Mouse (Mus musculus): ENCODE measurements around the gene Srsf12. TPM values are rescaled to one million over a fixed set of nuclear protein-coding genes. Genes with fewer than 3 reads are reported as not detected.
A peak's percentile ranks its signal among the peaks of the same experiment; 100 is the strongest.

Srsf12 gene
- total and polyA plus RNA-seq, 2 experiments from 2014 or later = 76.7 to 84.2 TPM

DNA sequence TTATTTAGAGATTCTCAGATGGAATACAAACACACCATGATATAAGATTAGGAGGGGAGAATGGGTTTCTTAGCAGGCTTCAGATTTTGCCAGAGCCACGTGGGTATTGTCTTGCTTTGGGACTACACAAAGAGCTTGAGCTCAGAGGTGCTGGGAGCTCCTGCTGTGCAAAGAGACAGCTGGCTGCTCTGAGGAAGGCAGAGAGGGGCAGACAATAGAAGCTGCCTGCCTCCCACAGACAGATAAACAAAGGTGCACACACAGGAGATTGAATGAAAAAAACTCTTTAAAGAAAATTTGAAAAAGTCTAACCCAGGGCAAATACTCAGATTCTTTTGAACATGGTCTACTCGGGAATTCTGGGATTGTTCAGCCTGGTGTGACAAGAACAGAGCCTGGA is 10.7 kb upstream of the Srsf12 start:
- DNase-seq (ENCODE audit: low spot score) = no peak
- H3K36me3 ChIP-seq (ENCODE audit: insufficient read depth, low read length) = no peaks in the 10 kb centered on the region
- no peak overlapping the region for H3K9ac ChIP-seq (replicated peaks; ENCODE audit: low read length, poor library complexity, severe bottlenecking)
- H3K27ac ChIP-seq (ENCODE audit: low read depth, low read length) = no peak overlapping the region
- no peak overlapping the region for H3K4me2 ChIP-seq (ENCODE audit: low read depth, low read length, poor library complexity, severe bottlenecking)
- H3K27me3 ChIP-seq (ENCODE audit: insufficient read depth, low read length) = no peaks in the 10 kb centered on the region
- no peak for ATAC-seq (ENCODE audit: low FRiP score)
- no peaks in the 10 kb centered on the region for H3K9me3 ChIP-seq (ENCODE audit: low read length)
- WGBS = under 1% methylated on average over 2 of the region's 2 CpGs
- no peaks in the 10 kb centered on the region for H3K4me1 ChIP-seq (ENCODE audit: insufficient read depth, low read length)
- H3K4me3 ChIP-seq (ENCODE audit: low read depth, low read length) = no peak overlapping the region
- TF ChIP-seq CTCF (IDR thresholded peaks at IDR 0.05) = no peak

DNA sequence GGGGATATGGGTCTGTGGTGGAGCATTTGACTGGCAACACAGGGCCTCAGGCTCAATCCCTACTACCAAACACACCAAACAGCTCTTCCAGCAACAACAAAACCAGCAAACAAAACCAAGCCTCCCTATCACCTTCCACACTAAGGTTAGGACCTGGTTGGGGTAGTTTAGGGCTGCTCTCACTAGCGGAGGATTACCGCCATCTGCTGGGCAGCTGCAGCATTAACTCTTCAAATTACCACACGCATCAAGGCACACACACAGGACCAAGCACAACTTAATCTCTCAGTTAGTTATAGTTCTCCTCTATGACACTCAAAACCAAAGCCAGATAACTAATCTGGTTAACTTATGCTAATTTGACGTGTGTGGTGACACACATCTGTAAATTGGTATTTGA is 4.1 kb upstream of the Srsf12 start:
- WGBS = 6% methylated on average over 4 of the region's 4 CpGs
- Histone ChIP-seq H3K9me3 (ENCODE audit: low read length) (no peaks in the 10 kb centered on the region), H3K27me3 (ENCODE audit: insufficient read depth, low read length) (no peaks in the 10 kb centered on the region), H3K4me1 (ENCODE audit: insufficient read depth, low read length) (no peaks in the 10 kb centered on the region), H3K9ac (replicated peaks; ENCODE audit: low read length, poor library complexity, severe bottlenecking) (no peak overlapping the region), H3K4me3 (ENCODE audit: low read depth, low read length) (no peak overlapping the region), H3K27ac (ENCODE audit: low read depth, low read length) (no peak overlapping the region), H3K4me2 (ENCODE audit: low read depth, low read length, poor library complexity, severe bottlenecking) (no peak overlapping the region), H3K36me3 (ENCODE audit: insufficient read depth, low read length) (no peaks in the 10 kb centered on the region)
- peak; percentile 78 for TF ChIP-seq CTCF (IDR thresholded peaks at IDR 0.05)
- ATAC-seq (ENCODE audit: low FRiP score) (no peak), DNase-seq (ENCODE audit: low spot score) (peak; percentile 47)

DNA sequence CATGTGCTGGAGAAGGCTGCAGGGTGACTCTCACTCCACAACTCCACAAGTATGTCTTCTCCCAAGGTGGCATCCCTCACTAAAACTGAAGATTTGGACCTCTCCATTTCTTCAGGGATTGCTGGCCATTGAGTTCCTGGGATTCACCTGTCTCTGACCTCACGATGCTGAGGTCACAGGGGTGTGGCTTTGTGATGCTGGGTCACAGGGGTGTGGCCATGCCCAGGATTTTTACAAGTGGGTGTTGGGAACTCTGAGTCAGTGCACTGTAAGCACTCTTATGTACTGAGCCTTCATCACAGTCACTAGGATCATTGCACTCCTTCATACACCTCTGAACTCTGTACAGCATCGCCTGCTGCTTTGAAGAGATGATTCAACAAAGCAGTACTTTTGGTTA is 1.2 kb upstream of the Srsf12 start:
- no peak for TF ChIP-seq CTCF (IDR thresholded peaks at IDR 0.05)
- WGBS = 69% methylated on average over 2 of the region's 2 CpGs
- Histone ChIP-seq H3K4me3 (ENCODE audit: low read depth, low read length) (no peak overlapping the region), H3K4me1 (ENCODE audit: insufficient read depth, low read length) (0 out of 2 replicates have a peak, but pooled peaks cover 2% of the 10 kb centered on the region), H3K9me3 (ENCODE audit: low read length) (no peaks in the 10 kb centered on the region), H3K36me3 (ENCODE audit: insufficient read depth, low read length) (no peaks in the 10 kb centered on the region), H3K4me2 (ENCODE audit: low read depth, low read length, poor library complexity, severe bottlenecking) (no peak overlapping the region), H3K27ac (ENCODE audit: low read depth, low read length) (no peak overlapping the region), H3K27me3 (ENCODE audit: insufficient read depth, low read length) (no peaks in the 10 kb centered on the region), H3K9ac (replicated peaks; ENCODE audit: low read length, poor library complexity, severe bottlenecking) (no peak overlapping the region)
- ATAC-seq (ENCODE audit: low FRiP score) (no peak), DNase-seq (ENCODE audit: low spot score) (no peak)

DNA sequence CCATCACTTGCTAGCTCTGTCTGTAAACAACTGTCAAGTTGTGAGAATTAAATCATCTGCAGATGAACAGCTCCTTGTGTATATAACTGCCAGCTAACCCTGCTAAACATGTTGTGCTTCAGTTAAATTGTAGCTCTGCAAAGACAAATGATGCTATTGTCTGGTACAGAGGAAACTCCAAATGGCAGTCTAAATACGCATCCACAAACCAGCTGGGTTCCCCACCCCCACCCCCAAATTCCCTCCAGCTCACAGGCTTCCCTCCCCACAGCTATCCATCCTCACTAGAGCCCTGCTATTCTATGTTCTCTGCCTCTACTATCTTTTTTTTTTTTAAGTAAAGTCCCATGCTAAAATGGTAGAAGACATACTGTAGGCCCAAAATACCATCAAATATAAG is 13.1 kb downstream of the Srsf12 start:
- WGBS = 63% methylated on average over 1 of the region's 1 CpGs

DNA sequence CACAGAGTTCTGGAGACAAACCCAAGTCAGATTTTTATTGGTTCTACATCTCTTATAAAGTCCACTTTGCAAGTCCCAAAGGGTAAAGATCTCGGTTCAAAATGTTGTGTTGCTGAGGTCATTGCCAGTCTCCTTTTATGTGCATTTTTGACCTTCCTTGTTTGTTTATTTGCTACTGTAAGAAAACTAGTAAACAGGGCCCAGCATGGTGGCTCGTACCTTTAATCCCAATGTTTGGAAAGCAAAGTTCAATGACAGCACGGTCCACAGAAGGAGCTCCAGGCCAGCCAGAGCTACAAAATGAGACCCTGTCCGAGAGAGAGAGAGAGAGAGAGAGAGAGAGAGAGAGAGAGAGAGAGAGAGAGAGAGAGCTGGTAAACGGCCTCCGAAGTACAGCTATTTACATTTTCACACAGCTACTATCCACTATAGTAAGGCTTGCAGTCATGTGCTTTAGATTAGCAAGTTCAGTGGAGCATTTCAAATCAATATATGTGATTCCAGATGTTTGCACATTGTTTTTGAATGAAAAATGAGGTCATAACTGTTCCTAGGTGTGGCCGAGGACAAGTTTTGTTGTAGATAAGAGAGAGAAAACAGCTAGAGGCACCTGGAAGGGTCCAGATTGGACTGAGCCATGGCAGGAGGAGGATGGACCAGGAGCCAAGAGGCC is 15.3 kb downstream of the Srsf12 start:
- no peak for TF ChIP-seq CTCF (IDR thresholded peaks at IDR 0.05)
- Histone ChIP-seq H3K27me3 (ENCODE audit: insufficient read depth, low read length) (no peaks in the 10 kb centered on the region), H3K4me2 (ENCODE audit: low read depth, low read length, poor library complexity, severe bottlenecking) (no peak overlapping the region), H3K36me3 (ENCODE audit: insufficient read depth, low read length) (peaks cover 13% of the 10 kb centered on the region), H3K4me1 (ENCODE audit: insufficient read depth, low read length) (no peaks in the 10 kb centered on the region), H3K4me3 (ENCODE audit: low read depth, low read length) (no peak overlapping the region), H3K9me3 (ENCODE audit: low read length) (no peaks in the 10 kb centered on the region), H3K9ac (replicated peaks; ENCODE audit: low read length, poor library complexity, severe bottlenecking) (no peak overlapping the region), H3K27ac (ENCODE audit: low read depth, low read length) (no peak overlapping the region)
- DNase-seq (ENCODE audit: low spot score) (no peak), ATAC-seq (ENCODE audit: low FRiP score) (no peak)
- WGBS = 75% methylated on average over 7 of the region's 7 CpGs

More for the DNA sequence above, 13.1 kb downstream of the Srsf12 start:
- no peaks in the 10 kb centered on the region for H3K9me3 ChIP-seq (ENCODE audit: low read length)
- no peak for TF ChIP-seq CTCF (IDR thresholded peaks at IDR 0.05)
- H3K27ac ChIP-seq (ENCODE audit: low read depth, low read length) = no peak overlapping the region
- H3K36me3 ChIP-seq (ENCODE audit: insufficient read depth, low read length) = peaks cover 6% of the 10 kb centered on the region
- ATAC-seq (ENCODE audit: low FRiP score) (no peak), DNase-seq (ENCODE audit: low spot score) (no peak)
- no peak overlapping the region for H3K4me2 ChIP-seq (ENCODE audit: low read depth, low read length, poor library complexity, severe bottlenecking)
- no peak overlapping the region for H3K9ac ChIP-seq (replicated peaks; ENCODE audit: low read length, poor library complexity, severe bottlenecking)
- no peak overlapping the region for H3K4me3 ChIP-seq (ENCODE audit: low read depth, low read length)
- no peaks in the 10 kb centered on the region for H3K27me3 ChIP-seq (ENCODE audit: insufficient read depth, low read length)
- no peaks in the 10 kb centered on the region for H3K4me1 ChIP-seq (ENCODE audit: insufficient read depth, low read length)

DNA sequence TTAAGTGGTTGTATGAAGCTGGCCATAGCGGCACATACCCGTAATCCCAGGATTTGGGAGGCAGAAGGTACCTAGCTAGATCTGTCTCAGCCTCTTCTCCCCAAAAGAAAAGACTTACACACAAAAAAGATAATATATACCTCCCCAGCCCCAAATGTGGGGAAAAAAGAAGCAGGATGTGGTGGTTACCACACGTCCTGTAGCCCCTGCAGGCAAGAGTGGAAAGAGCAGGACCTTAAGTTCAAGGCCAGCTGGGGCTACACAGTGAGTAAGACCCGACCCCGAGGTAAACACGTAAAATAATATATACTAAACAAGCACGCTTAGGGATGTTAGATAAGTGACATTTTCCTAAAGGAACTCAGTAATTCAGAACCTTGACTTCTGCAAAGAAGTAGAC is 18.4 kb downstream of the Srsf12 start:
- Histone ChIP-seq H3K4me2 (ENCODE audit: low read depth, low read length, poor library complexity, severe bottlenecking) (no peak overlapping the region), H3K4me1 (ENCODE audit: insufficient read depth, low read length) (no peaks in the 10 kb centered on the region), H3K4me3 (ENCODE audit: low read depth, low read length) (no peak overlapping the region), H3K27me3 (ENCODE audit: insufficient read depth, low read length) (no peaks in the 10 kb centered on the region), H3K9me3 (ENCODE audit: low read length) (no peaks in the 10 kb centered on the region), H3K36me3 (ENCODE audit: insufficient read depth, low read length) (peaks cover 24% of the 10 kb centered on the region), H3K27ac (ENCODE audit: low read depth, low read length) (no peak overlapping the region), H3K9ac (replicated peaks; ENCODE audit: low read length, poor library complexity, severe bottlenecking) (no peak overlapping the region)
- 89% methylated on average over 7 of the region's 7 CpGs for WGBS
- no peak for TF ChIP-seq CTCF (IDR thresholded peaks at IDR 0.05)
- DNase-seq (ENCODE audit: low spot score) = no peak
- ATAC-seq (ENCODE audit: low FRiP score) = no peak
